ENCODE assay signal across 13 mouse cellular contexts in genomic region chr14:56177651-56178050, GRCm38 (mm10). TPM values are rescaled to one million over a fixed set of nuclear protein-coding genes. Genes with fewer than 3 reads are reported as not detected.
DNase-seq lines count a peak whose midpoint lies in the region; ATAC-seq and TF ChIP-seq lines count a peak whose summit lies in the region.
"Not testable (repeated sequence)": the region's sequence is repeated elsewhere in the genome, so short reads cannot be mapped to it uniquely, and the experiment has no call there.
"Had no signal": no experiment of that assay in that cellular context is flagged by ENCODE, and none has a peak within 500 bp of the region (broad histone marks: within the 10 kb centered on the region; RNA-seq: fewer than 3 reads in every experiment).

No protein-coding gene starts in this region.

- TF ChIP-seq POLR2A in thymus, adult 2 months (IDR thresholded peaks at IDR 0.05; ENCODE audit: control insufficient read depth, extremely low read depth, insufficient read depth, low read length, poor library complexity): not testable (repeated sequence)

- not testable (repeated sequence) for H3K36me3 ChIP-seq in heart, embryonic 10.5 days; liver, embryonic 14.5 days (replicated peaks; ENCODE audit: control insufficient read depth, insufficient read depth, low read depth); neural tube, embryonic 11.5 days (ENCODE audit: control insufficient read depth, insufficient read depth, low read length); thymus, adult 2 months (ENCODE audit: control insufficient read depth, insufficient read depth, low read length)

- not testable (repeated sequence) for H3K4me2 ChIP-seq in liver, embryonic 14.5 days (ENCODE audit: low read depth); neural tube, embryonic 11.5 days (ENCODE audit: low read depth)

- not testable (repeated sequence) for ATAC-seq in liver, embryonic 14.5 days (ENCODE audit: insufficient read depth); neural tube, embryonic 11.5 days (ENCODE audit: insufficient read depth, low FRiP score, low TSS enrichment)

- H3K27me3 ChIP-seq in heart, embryonic 10.5 days (ENCODE audit: insufficient read depth, poor library complexity, severe bottlenecking); liver, embryonic 14.5 days (ENCODE audit: control insufficient read depth, insufficient read depth, low read length); neural tube, embryonic 11.5 days (ENCODE audit: control insufficient read depth, insufficient read depth, low read length); thymus, adult 2 months (ENCODE audit: control insufficient read depth, insufficient read depth, low read length): not testable (repeated sequence)

- 28% methylated on average over 8 of the region's 8 CpGs for WGBS in heart, embryonic 10.5 days
- WGBS in liver, embryonic 14.5 days (ENCODE audit: insufficient replicate concordance): 18% methylated on average over 8 of the region's 8 CpGs
- 30% methylated on average over 8 of the region's 8 CpGs for WGBS in neural tube, embryonic 11.5 days
- WGBS in thymus, adult 2 months: 18% methylated on average over 8 of the region's 8 CpGs

- TF ChIP-seq EP300 in liver, embryonic 14.5 days (IDR thresholded peaks at IDR 0.05; ENCODE audit: low read depth): not testable (repeated sequence)

- not testable (repeated sequence) for H3K9me3 ChIP-seq in heart, embryonic 10.5 days; liver, embryonic 14.5 days (ENCODE audit: control insufficient read depth, low read length); neural tube, embryonic 11.5 days (ENCODE audit: control insufficient read depth, low read length)

- peak; percentile 74 for TF ChIP-seq CTCF in liver, embryonic 14.5 days (IDR thresholded peaks at IDR 0.05; ENCODE audit: low read depth)
- TF ChIP-seq CTCF in thymus, adult 2 months (IDR thresholded peaks at IDR 0.05; ENCODE audit: borderline replicate concordance, control insufficient read depth, extremely low read depth, insufficient read depth, low read length, poor library complexity): peak; percentile 65; the same call in 1 of the 2 replicates

- H3K9ac ChIP-seq in liver, embryonic 14.5 days (replicated peaks); neural tube, embryonic 11.5 days (ENCODE audit: low read length): not testable (repeated sequence)

- not testable (repeated sequence) for H3K27ac ChIP-seq in heart, embryonic 10.5 days; liver, embryonic 14.5 days; neural tube, embryonic 11.5 days (ENCODE audit: low read depth, low read length); thymus, adult 2 months (ENCODE audit: control insufficient read depth, insufficient read depth, low read length)

- peak; percentile 14 to 37 for DNase-seq in CD8-positive naive resting alpha-beta T cell, adult 2 months (ENCODE audit: low read depth in 2 of 2, low spot score in 2 of 2)
- peak; percentile 61 for DNase-seq in adrenal gland, postnatal 10 days
- DNase-seq in embryo, embryonic 11.5 days (ENCODE audit: low read depth, low spot score): peak; percentile 11
- DNase-seq in heart, embryonic 10.5 days (ENCODE audit: low spot score): peak; percentile 79
- DNase-seq in kidney, postnatal 14 days: peak; percentile 32
- peak in 1 of 3 experiments; percentile 3 for DNase-seq in liver, embryonic 14.5 days (ENCODE audit: low read depth in 3 of 3, low spot score in 3 of 3)
- DNase-seq in neural tube, embryonic 11.5 days (ENCODE audit: low spot score): peak; percentile 63
- peak; percentile 46 for DNase-seq in thymus, adult 2 months

- H3K4me1 ChIP-seq in heart, embryonic 10.5 days; liver, embryonic 14.5 days (replicated peaks; ENCODE audit: control insufficient read depth in 2 of 2, insufficient read depth in 2 of 2, low read length in 1 of 2); neural tube, embryonic 11.5 days (ENCODE audit: control insufficient read depth, insufficient read depth, low read length); thymus, adult 2 months (replicated peaks; ENCODE audit: control insufficient read depth, insufficient read depth, low read length): not testable (repeated sequence)

- H3K4me3 ChIP-seq in heart, embryonic 10.5 days; liver, embryonic 14.5 days (ENCODE audit: insufficient read depth in 1 of 2, low read depth in 2 of 2, low read length in 2 of 2); neural tube, embryonic 11.5 days (ENCODE audit: low read depth, low read length); thymus, adult 2 months (ENCODE audit: control insufficient read depth, insufficient read depth, low read length): not testable (repeated sequence)

RNA-seq across cellular contexts. Expression of gene Gzmn, which starts 3.3 kb away (rescaled TPM):
- not detected for total RNA-seq in adrenal gland, postnatal 10 days (2021)
- not detected in 2 replicates for polyA plus RNA-seq in heart, embryonic 10.5 days (2016; fragmentation: Nextera tagmentation; extraction: Ambion mirVana)
- polyA plus RNA-seq in liver, embryonic 14.5 days (2012; rRNA removed): not detected in 2 replicates
- polyA plus RNA-seq in liver, embryonic 14.5 days (2014; fragmentation: Nextera tagmentation; extraction: Ambion mirVana): not detected in 2 replicates
- not detected in 2 replicates for polyA plus RNA-seq in neural tube, embryonic 11.5 days (2014; fragmentation: Nextera tagmentation; extraction: Ambion mirVana)
- not detected in 2 replicates for polyA plus RNA-seq in thymus, adult 2 months (2012; rRNA removed)
- total RNA-seq: neutrophil, adult 5-6 weeks had no signal
- polyA plus RNA-seq: embryonic facial prominence, embryonic 15.5 days; gonadal fat pad, adult 2 months; kidney, embryonic 15.5 days; lung, embryonic 15.5 days had no signal

RNA-seq across cellular contexts. Expression of gene Gzmg, which starts 18.3 kb away (rescaled TPM):
- not detected for total RNA-seq in adrenal gland, postnatal 10 days (2021)
- polyA plus RNA-seq in heart, embryonic 10.5 days (2016; fragmentation: Nextera tagmentation; extraction: Ambion mirVana): 0.57 TPM in 1 of 2 replicates, not detected in the other
- polyA plus RNA-seq in liver, embryonic 14.5 days (2012; rRNA removed): not detected in 2 replicates
- polyA plus RNA-seq in liver, embryonic 14.5 days (2014; fragmentation: Nextera tagmentation; extraction: Ambion mirVana): not detected in 2 replicates
- polyA plus RNA-seq in neural tube, embryonic 11.5 days (2014; fragmentation: Nextera tagmentation; extraction: Ambion mirVana): not detected in 2 replicates
- polyA plus RNA-seq in thymus, adult 2 months (2012; rRNA removed): not detected in 2 replicates
- total RNA-seq: neutrophil, adult 5-6 weeks had no signal
- polyA plus RNA-seq: embryonic facial prominence, embryonic 15.5 days; gonadal fat pad, adult 2 months; kidney, embryonic 15.5 days; lung, embryonic 15.5 days had no signal

RNA-seq across cellular contexts. Expression of gene Gzmf, which starts 33.6 kb away (rescaled TPM):
- total RNA-seq in adrenal gland, postnatal 10 days (2021): not detected
- polyA plus RNA-seq in heart, embryonic 10.5 days (2016; fragmentation: Nextera tagmentation; extraction: Ambion mirVana): 0.29 TPM in 1 of 2 replicates, not detected in the other
- polyA plus RNA-seq in liver, embryonic 14.5 days (2012; rRNA removed): 0.05 TPM in 1 of 2 replicates, not detected in the other
- polyA plus RNA-seq in liver, embryonic 14.5 days (2014; fragmentation: Nextera tagmentation; extraction: Ambion mirVana): not detected in 2 replicates
- not detected in 2 replicates for polyA plus RNA-seq in neural tube, embryonic 11.5 days (2014; fragmentation: Nextera tagmentation; extraction: Ambion mirVana)
- 0.24 TPM in 1 of 2 replicates, not detected in the other for polyA plus RNA-seq in thymus, adult 2 months (2012; rRNA removed)
- total RNA-seq: neutrophil, adult 5-6 weeks had no signal
- polyA plus RNA-seq: embryonic facial prominence, embryonic 15.5 days; gonadal fat pad, adult 2 months; kidney, embryonic 15.5 days; lung, embryonic 15.5 days had no signal

RNA-seq across cellular contexts. Expression of gene Gzmd, which starts 45.2 kb away (rescaled TPM):
- total RNA-seq in adrenal gland, postnatal 10 days (2021): not detected
- 0.48 TPM in 1 of 2 replicates, not detected in the other for polyA plus RNA-seq in heart, embryonic 10.5 days (2016; fragmentation: Nextera tagmentation; extraction: Ambion mirVana)
- polyA plus RNA-seq in liver, embryonic 14.5 days (2012; rRNA removed): 0.04 TPM in 1 of 2 replicates, not detected in the other
- not detected in 2 replicates for polyA plus RNA-seq in liver, embryonic 14.5 days (2014; fragmentation: Nextera tagmentation; extraction: Ambion mirVana)
- not detected in 2 replicates for polyA plus RNA-seq in neural tube, embryonic 11.5 days (2014; fragmentation: Nextera tagmentation; extraction: Ambion mirVana)
- not detected in 2 replicates for polyA plus RNA-seq in thymus, adult 2 months (2012; rRNA removed)
- total RNA-seq: neutrophil, adult 5-6 weeks had no signal
- polyA plus RNA-seq: embryonic facial prominence, embryonic 15.5 days; gonadal fat pad, adult 2 months; kidney, embryonic 15.5 days; lung, embryonic 15.5 days had no signal

RNA-seq across cellular contexts. Expression of gene Gzmc, which starts 56.8 kb away (rescaled TPM):
- not detected for total RNA-seq in adrenal gland, postnatal 10 days (2021)
- 0.15 and 0.16 TPM in 2 replicates for polyA plus RNA-seq in heart, embryonic 10.5 days (2016; fragmentation: Nextera tagmentation; extraction: Ambion mirVana)
- not detected in 2 replicates for polyA plus RNA-seq in liver, embryonic 14.5 days (2012; rRNA removed)
- not detected in 2 replicates for polyA plus RNA-seq in liver, embryonic 14.5 days (2014; fragmentation: Nextera tagmentation; extraction: Ambion mirVana)
- polyA plus RNA-seq in neural tube, embryonic 11.5 days (2014; fragmentation: Nextera tagmentation; extraction: Ambion mirVana): 0.36 TPM in 1 of 2 replicates, not detected in the other
- 0.54 and 0.60 TPM in 2 replicates for polyA plus RNA-seq in thymus, adult 2 months (2012; rRNA removed)
- total RNA-seq: neutrophil, adult 5-6 weeks had no signal
- polyA plus RNA-seq: gonadal fat pad, adult 2 months; kidney, embryonic 15.5 days; lung, embryonic 15.5 days had no signal
